Mouse (Mus musculus): ENCODE results near the gene Aip. TPM values are rescaled to one million over a fixed set of nuclear protein-coding genes. Genes with fewer than 3 reads are reported as not detected.
A peak's percentile ranks its signal among the peaks of the same experiment; 100 is the strongest.

Aip gene
- polyA plus RNA-seq, 1 experiment = 59.8 TPM

GRCm38 (mm10) chr19:4102049-4102448 is 23.6 kb downstream of the Aip start:
- 95% methylated on average over 2 of the region's 2 CpGs for WGBS
- Histone ChIP-seq H3K36me3 (ENCODE audit: control insufficient read depth, insufficient read depth, low read length) (peaks cover 39% of the 10 kb centered on the region), H3K4me3 (ENCODE audit: low read depth, low read length) (no peak overlapping the region), H3K4me1 (ENCODE audit: control insufficient read depth, insufficient read depth, insufficient read length, low read length) (peaks cover 23% of the 10 kb centered on the region), H3K27me3 (ENCODE audit: control insufficient read depth, insufficient read depth, low read length) (no peaks in the 10 kb centered on the region), H3K27ac (ENCODE audit: insufficient read depth, low read depth, low read length) (no peak overlapping the region)
- TF ChIP-seq POLR2A (IDR thresholded peaks at IDR 0.05; ENCODE audit: low read depth, low read length) (no peak), CTCF (IDR thresholded peaks at IDR 0.05; ENCODE audit: extremely low read depth, insufficient read length, insufficient replicate concordance, low read depth, low read length) (no peak)

- Histone ChIP-seq H3K4me3 (ENCODE audit: low read depth, low read length) (no peak overlapping the region), H3K27ac (ENCODE audit: insufficient read depth, low read depth, low read length) (no peak overlapping the region), H3K36me3 (ENCODE audit: control insufficient read depth, insufficient read depth, low read length) (peaks cover 33% of the 10 kb centered on the region), H3K27me3 (ENCODE audit: control insufficient read depth, insufficient read depth, low read length) (no peaks in the 10 kb centered on the region), H3K4me1 (ENCODE audit: control insufficient read depth, insufficient read depth, insufficient read length, low read length) (peaks cover 24% of the 10 kb centered on the region)
- 92% methylated on average over 6 of the region's 6 CpGs for WGBS
- TF ChIP-seq POLR2A (IDR thresholded peaks at IDR 0.05; ENCODE audit: low read depth, low read length) = no peak
- TF ChIP-seq CTCF (IDR thresholded peaks at IDR 0.05; ENCODE audit: extremely low read depth, insufficient read length, insufficient replicate concordance, low read depth, low read length) = no peak
Measured at GRCm38 (mm10) chr19:4101466-4101865, 24.2 kb downstream of the Aip start.

GRCm38 (mm10) chr19:4100718-4101261 is 24.9 kb downstream of the Aip start:
- 4% methylated on average over 51 of the region's 52 CpGs for WGBS
- Histone ChIP-seq H3K4me3 (ENCODE audit: low read depth, low read length) (peak overlapping the region; percentile 91), H3K4me1 (ENCODE audit: control insufficient read depth, insufficient read depth, insufficient read length, low read length) (peaks cover 26% of the 10 kb centered on the region), H3K27ac (ENCODE audit: insufficient read depth, low read depth, low read length) (no peak overlapping the region), H3K27me3 (ENCODE audit: control insufficient read depth, insufficient read depth, low read length) (no peaks in the 10 kb centered on the region), H3K36me3 (ENCODE audit: control insufficient read depth, insufficient read depth, low read length) (peaks cover 29% of the 10 kb centered on the region)
- TF ChIP-seq CTCF (IDR thresholded peaks at IDR 0.05; ENCODE audit: extremely low read depth, insufficient read length, insufficient replicate concordance, low read depth, low read length) = no peak
- no peak for TF ChIP-seq POLR2A (IDR thresholded peaks at IDR 0.05; ENCODE audit: low read depth, low read length)

- H3K27ac ChIP-seq (ENCODE audit: insufficient read depth, low read depth, low read length) = peak within 1 kb of the TSS; percentile 90
- no peaks in the 10 kb centered on the region for H3K27me3 ChIP-seq (ENCODE audit: control insufficient read depth, insufficient read depth, low read length)
- H3K4me3 ChIP-seq (ENCODE audit: low read depth, low read length) = peak within 1 kb of the TSS; percentile 91
- peaks cover 22% of the 10 kb centered on the region for H3K36me3 ChIP-seq (ENCODE audit: control insufficient read depth, insufficient read depth, low read length)
- WGBS = 1% methylated on average over 53 of the region's 53 CpGs
- H3K4me1 ChIP-seq (ENCODE audit: control insufficient read depth, insufficient read depth, insufficient read length, low read length) = peaks cover 26% of the 10 kb centered on the region
- TF ChIP-seq POLR2A (IDR thresholded peaks at IDR 0.05; ENCODE audit: low read depth, low read length) = peak; percentile 71
- no peak for TF ChIP-seq CTCF (IDR thresholded peaks at IDR 0.05; ENCODE audit: extremely low read depth, insufficient read length, insufficient replicate concordance, low read depth, low read length)
Measured at GRCm38 (mm10) chr19:4099837-4100717, 25.6 kb downstream of the Aip start, which contains the start of gene Pitpnm1. Gene Pitpnm1 (plus strand): TSS chr19:4099998.

- peaks cover 29% of the 10 kb centered on the region for H3K4me1 ChIP-seq (ENCODE audit: control insufficient read depth, insufficient read depth, insufficient read length, low read length)
- H3K4me3 ChIP-seq (ENCODE audit: low read depth, low read length) = peak overlapping the region; percentile 91
Measured at GRCm38 (mm10) chr19:4099056-4099455, 26.6 kb downstream of the Aip start.

GRCm38 (mm10) chr19:4098426-4098825 is 27.2 kb downstream of the Aip start:
- Histone ChIP-seq H3K4me3 (ENCODE audit: low read depth, low read length) (peak overlapping the region; percentile 24), H3K27ac (ENCODE audit: insufficient read depth, low read depth, low read length) (no peak overlapping the region)

More at GRCm38 (mm10) chr19:4099056-4099455, 26.6 kb downstream of the Aip start:
- peaks cover 15% of the 10 kb centered on the region for H3K36me3 ChIP-seq (ENCODE audit: control insufficient read depth, insufficient read depth, low read length)
- H3K27ac ChIP-seq (ENCODE audit: insufficient read depth, low read depth, low read length) = peak overlapping the region; percentile 85
- TF ChIP-seq POLR2A (IDR thresholded peaks at IDR 0.05; ENCODE audit: low read depth, low read length) (no peak), CTCF (IDR thresholded peaks at IDR 0.05; ENCODE audit: extremely low read depth, insufficient read length, insufficient replicate concordance, low read depth, low read length) (peak; percentile 96)
- WGBS = 2% methylated on average over 9 of the region's 9 CpGs
- H3K27me3 ChIP-seq (ENCODE audit: control insufficient read depth, insufficient read depth, low read length) = no peaks in the 10 kb centered on the region

GRCm38 (mm10) chr19:4097441-4097825 is 28.2 kb downstream of the Aip start:
- WGBS = 2% methylated on average over 21 of the region's 21 CpGs
- H3K27me3 ChIP-seq (ENCODE audit: control insufficient read depth, insufficient read depth, low read length) = no peaks in the 10 kb centered on the region
- H3K4me3 ChIP-seq (ENCODE audit: low read depth, low read length) = peak overlapping the region; percentile 81
- peaks cover 35% of the 10 kb centered on the region for H3K4me1 ChIP-seq (ENCODE audit: control insufficient read depth, insufficient read depth, insufficient read length, low read length)
- H3K36me3 ChIP-seq (ENCODE audit: control insufficient read depth, insufficient read depth, low read length) = peaks cover 7% of the 10 kb centered on the region; the same call in 1 of the 2 replicates
- peak overlapping the region; percentile 88 for H3K27ac ChIP-seq (ENCODE audit: insufficient read depth, low read depth, low read length)
- no peak for TF ChIP-seq CTCF (IDR thresholded peaks at IDR 0.05; ENCODE audit: extremely low read depth, insufficient read length, insufficient replicate concordance, low read depth, low read length)
- no peak; the same call in 1 of the 2 replicates for TF ChIP-seq POLR2A (IDR thresholded peaks at IDR 0.05; ENCODE audit: low read depth, low read length)

More at GRCm38 (mm10) chr19:4098426-4098825, 27.2 kb downstream of the Aip start:
- TF ChIP-seq POLR2A (IDR thresholded peaks at IDR 0.05; ENCODE audit: low read depth, low read length) (no peak), CTCF (IDR thresholded peaks at IDR 0.05; ENCODE audit: extremely low read depth, insufficient read length, insufficient replicate concordance, low read depth, low read length) (no peak)
- H3K27me3 ChIP-seq (ENCODE audit: control insufficient read depth, insufficient read depth, low read length) = no peaks in the 10 kb centered on the region
- 75% methylated on average over 13 of the region's 13 CpGs for WGBS
- H3K36me3 ChIP-seq (ENCODE audit: control insufficient read depth, insufficient read depth, low read length) = peaks cover 10% of the 10 kb centered on the region
- peaks cover 33% of the 10 kb centered on the region for H3K4me1 ChIP-seq (ENCODE audit: control insufficient read depth, insufficient read depth, insufficient read length, low read length)
